Mouse (Mus musculus): Measurements from ENCODE around the gene Nek1.

DNA sequence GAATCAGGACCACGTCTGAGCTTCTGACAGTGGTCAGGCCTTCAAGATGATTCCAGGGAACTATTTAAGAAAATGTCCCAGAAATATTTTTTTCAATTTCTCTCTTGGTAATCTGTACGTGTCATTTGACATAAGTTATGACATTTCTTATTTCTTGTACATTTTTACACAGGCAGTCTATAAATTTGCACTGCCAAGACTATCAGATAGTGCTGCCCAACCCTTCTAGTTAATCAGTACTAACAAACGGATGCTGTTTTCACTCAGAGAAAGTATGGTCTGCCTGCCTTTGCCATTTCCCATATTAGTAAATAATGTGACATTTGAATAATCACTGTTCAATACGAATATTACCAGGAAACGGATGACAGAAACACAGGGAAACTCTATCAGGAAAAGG lies 40.2 kb upstream of the Nek1 start:
- TF ChIP-seq CTCF (conservative IDR thresholded peaks at IDR 0.05; ENCODE audit: insufficient read depth, insufficient read length, low read depth, low read length) (no peak), POLR2A (IDR thresholded peaks at IDR 0.05; ENCODE audit: low read depth, low read length) (no peak)
